Mouse (Mus musculus): ENCODE data around the gene Zfyve28. TPM values are rescaled to one million over a fixed set of nuclear protein-coding genes. Genes with fewer than 3 reads are reported as not detected.

Zfyve28 gene
- 2.1 and 2.6 TPM in 2 replicates for polyA plus RNA-seq (2016; fragmentation: Nextera tagmentation; extraction: Ambion mirVana)

GRCm38 (mm10) chr5:34288154-34288716, at the start of gene Zfyve28, which contains the start of gene Cfap99:
Gene Zfyve28, minus strand, starts transcription at chr5:34288449.
Gene Cfap99, plus strand, starts transcription at chr5:34288600.
- peaks cover 23% of the 10 kb centered on the region for H3K4me1 ChIP-seq
- H3K4me2 ChIP-seq: peak within 1 kb of the TSS; percentile 97
- no peak within 1 kb of the TSS for H3K27ac ChIP-seq
- H3K9me3 ChIP-seq: no peaks in the 10 kb centered on the region
- H3K4me3 ChIP-seq (replicated peaks): peak within 1 kb of the TSS; percentile 75
- under 1% methylated on average over 77 of the region's 83 CpGs for WGBS
- peak; percentile 99 for ATAC-seq (ENCODE audit: low FRiP score)
- peak within 1 kb of the TSS; percentile 71 for H3K9ac ChIP-seq
- H3K36me3 ChIP-seq (replicated peaks): no peaks in the 10 kb centered on the region
- H3K27me3 ChIP-seq: peaks cover 72% of the 10 kb centered on the region

- WGBS: under 1% methylated on average over 42 of the region's 42 CpGs
These were observed 48.7 kb upstream of the Zfyve28 start for GRCm38 (mm10) chr5:34336775-34337450.

GRCm38 (mm10) chr5:34336097-34336774, 48.0 kb upstream of the Zfyve28 start, which contains the start of gene Rnf4:
Gene Rnf4, plus strand, starts transcription at chr5:34336289.
- ATAC-seq (ENCODE audit: low FRiP score): peak; percentile 97
- WGBS: under 1% methylated on average over 67 of the region's 67 CpGs
- peaks cover 20% of the 10 kb centered on the region for H3K4me1 ChIP-seq
- H3K4me3 ChIP-seq (replicated peaks): peak within 1 kb of the TSS; percentile 97
- 0 out of 2 replicates have a peak, but pooled peaks cover 4% of the 10 kb centered on the region for H3K36me3 ChIP-seq (replicated peaks)
- peak within 1 kb of the TSS; percentile 97 for H3K27ac ChIP-seq
- H3K9me3 ChIP-seq: no peaks in the 10 kb centered on the region
- H3K27me3 ChIP-seq: no peaks in the 10 kb centered on the region
- peak within 1 kb of the TSS; percentile 98 for H3K9ac ChIP-seq
- H3K4me2 ChIP-seq: peak within 1 kb of the TSS; percentile 88

More at GRCm38 (mm10) chr5:34336775-34337450, 48.7 kb upstream of the Zfyve28 start:
- peak; percentile 42 for ATAC-seq (ENCODE audit: low FRiP score)
- no peaks in the 10 kb centered on the region for H3K9me3 ChIP-seq
- peak overlapping the region; percentile 88 for H3K4me2 ChIP-seq
- no peaks in the 10 kb centered on the region for H3K27me3 ChIP-seq
- H3K9ac ChIP-seq: peak overlapping the region; percentile 98
- 0 out of 2 replicates have a peak, but pooled peaks cover 4% of the 10 kb centered on the region for H3K36me3 ChIP-seq (replicated peaks)
- peak overlapping the region; percentile 97 for H3K4me3 ChIP-seq (replicated peaks)
- peak overlapping the region; percentile 97 for H3K27ac ChIP-seq
- H3K4me1 ChIP-seq: peaks cover 20% of the 10 kb centered on the region

- Histone ChIP-seq H3K4me1 (peaks cover 20% of the 10 kb centered on the region), H3K4me2 (peak overlapping the region; percentile 84), H3K36me3 (replicated peaks) (0 out of 2 replicates have a peak, but pooled peaks cover 4% of the 10 kb centered on the region), H3K27me3 (no peaks in the 10 kb centered on the region), H3K9me3 (no peaks in the 10 kb centered on the region), H3K27ac (peak overlapping the region; percentile 97), H3K9ac (peak overlapping the region; percentile 91), H3K4me3 (replicated peaks) (peak overlapping the region; percentile 97)
- ATAC-seq (ENCODE audit: low FRiP score): peak; percentile 76
- 3% methylated on average over 21 of the region's 21 CpGs for WGBS
These were observed 47.4 kb upstream of the Zfyve28 start for GRCm38 (mm10) chr5:34335539-34336096.

- H3K4me3 ChIP-seq (replicated peaks): no peak overlapping the region
- WGBS: 89% methylated on average over 1 of the region's 1 CpGs
These were observed 45.8 kb upstream of the Zfyve28 start for GRCm38 (mm10) chr5:34334081-34334480.

GRCm38 (mm10) chr5:34330136-34330535, 41.9 kb upstream of the Zfyve28 start:
- H3K36me3 ChIP-seq (replicated peaks): no peaks in the 10 kb centered on the region
- H3K27me3 ChIP-seq: no peaks in the 10 kb centered on the region
- H3K27ac ChIP-seq: no peak overlapping the region
- no peaks in the 10 kb centered on the region for H3K9me3 ChIP-seq
- H3K4me1 ChIP-seq: peaks cover 14% of the 10 kb centered on the region
- H3K4me2 ChIP-seq: no peak overlapping the region
- no peak for ATAC-seq (ENCODE audit: low FRiP score)
- no peak overlapping the region for H3K4me3 ChIP-seq (replicated peaks)
- no peak overlapping the region for H3K9ac ChIP-seq
- 94% methylated on average over 2 of the region's 2 CpGs for WGBS

More at GRCm38 (mm10) chr5:34334081-34334480, 45.8 kb upstream of the Zfyve28 start:
- no peak overlapping the region for H3K9ac ChIP-seq
- H3K9me3 ChIP-seq: no peaks in the 10 kb centered on the region
- H3K4me1 ChIP-seq: peaks cover 20% of the 10 kb centered on the region
- no peak overlapping the region for H3K27ac ChIP-seq
- 0 out of 2 replicates have a peak, but pooled peaks cover 3% of the 10 kb centered on the region for H3K36me3 ChIP-seq (replicated peaks)
- no peaks in the 10 kb centered on the region for H3K27me3 ChIP-seq
- no peak overlapping the region for H3K4me2 ChIP-seq
- ATAC-seq (ENCODE audit: low FRiP score): no peak

- no peaks in the 10 kb centered on the region for H3K9me3 ChIP-seq
- H3K4me2 ChIP-seq: peak overlapping the region; percentile 53
- H3K4me3 ChIP-seq (replicated peaks): peak overlapping the region; percentile 29
- WGBS: 15% methylated on average over 31 of the region's 31 CpGs
- no peak overlapping the region for H3K27ac ChIP-seq
- H3K9ac ChIP-seq: no peak overlapping the region; the same call in 1 of the 2 replicates
- no peaks in the 10 kb centered on the region for H3K27me3 ChIP-seq
- H3K36me3 ChIP-seq (replicated peaks): no peaks in the 10 kb centered on the region
- peaks cover 14% of the 10 kb centered on the region for H3K4me1 ChIP-seq
- peak; percentile 49 for ATAC-seq (ENCODE audit: low FRiP score)
These were observed 38.8 kb upstream of the Zfyve28 start for GRCm38 (mm10) chr5:34326875-34327576.

GRCm38 (mm10) chr5:34326249-34326691, 38.0 kb upstream of the Zfyve28 start:
- no peaks in the 10 kb centered on the region for H3K36me3 ChIP-seq (replicated peaks)
- H3K27ac ChIP-seq: no peak overlapping the region
- no peak overlapping the region for H3K4me3 ChIP-seq (replicated peaks)
- no peaks in the 10 kb centered on the region for H3K9me3 ChIP-seq
- no peak for ATAC-seq (ENCODE audit: low FRiP score)
- H3K9ac ChIP-seq: no peak overlapping the region
- H3K27me3 ChIP-seq: no peaks in the 10 kb centered on the region
- no peak overlapping the region; the same call in 1 of the 2 replicates for H3K4me2 ChIP-seq
- 23% methylated on average over 4 of the region's 4 CpGs for WGBS
- H3K4me1 ChIP-seq: peaks cover 14% of the 10 kb centered on the region

GRCm38 (mm10) chr5:34325286-34325685, 37.0 kb upstream of the Zfyve28 start:
- Histone ChIP-seq H3K4me2 (no peak overlapping the region), H3K4me3 (replicated peaks) (no peak overlapping the region), H3K27ac (no peak overlapping the region), H3K9me3 (no peaks in the 10 kb centered on the region), H3K9ac (no peak overlapping the region), H3K36me3 (replicated peaks) (no peaks in the 10 kb centered on the region), H3K27me3 (no peaks in the 10 kb centered on the region), H3K4me1 (peaks cover 14% of the 10 kb centered on the region)
- no peak for ATAC-seq (ENCODE audit: low FRiP score)

GRCm38 (mm10) chr5:34321236-34321635, 33.0 kb upstream of the Zfyve28 start:
- 86% methylated on average over 4 of the region's 4 CpGs for WGBS
- H3K9me3 ChIP-seq: no peaks in the 10 kb centered on the region

GRCm38 (mm10) chr5:34319491-34320034, 31.3 kb upstream of the Zfyve28 start:
- ATAC-seq (ENCODE audit: low FRiP score): no peak
- no peak overlapping the region for H3K27ac ChIP-seq
- H3K4me3 ChIP-seq (replicated peaks): no peak overlapping the region
- 55% methylated on average over 2 of the region's 2 CpGs for WGBS
- no peaks in the 10 kb centered on the region for H3K27me3 ChIP-seq
- H3K36me3 ChIP-seq (replicated peaks): no peaks in the 10 kb centered on the region
- no peak overlapping the region for H3K4me2 ChIP-seq
- no peaks in the 10 kb centered on the region for H3K4me1 ChIP-seq
- no peak overlapping the region for H3K9ac ChIP-seq
- no peaks in the 10 kb centered on the region for H3K9me3 ChIP-seq

More at GRCm38 (mm10) chr5:34321236-34321635, 33.0 kb upstream of the Zfyve28 start:
- no peak overlapping the region for H3K4me3 ChIP-seq (replicated peaks)
- H3K4me2 ChIP-seq: no peak overlapping the region
- peaks cover 4% of the 10 kb centered on the region for H3K4me1 ChIP-seq
- no peak overlapping the region for H3K9ac ChIP-seq
- no peak overlapping the region for H3K27ac ChIP-seq
- H3K27me3 ChIP-seq: no peaks in the 10 kb centered on the region
- H3K36me3 ChIP-seq (replicated peaks): no peaks in the 10 kb centered on the region
- ATAC-seq (ENCODE audit: low FRiP score): no peak

Measured in forebrain, embryonic 12.5 days (tissue).